Mouse (Mus musculus): ENCODE results near the gene Ddr1. TPM values are rescaled to one million over a fixed set of nuclear protein-coding genes. Genes with fewer than 3 reads are reported as not detected.

Gene Ddr1
- polyA plus RNA-seq (2021; fragmentation: Nextera tagmentation) = 19.8 and 22.8 TPM in 2 replicates
- long read RNA-seq, experiment 1, partial matches to known transcripts = 10 of 15 reads
- long read RNA-seq, experiment 1, other reads (novel, unspliced or antisense) = 5 of 15 reads
- long read RNA-seq, experiment 2, transcript Ddr1-204 (18 exons, 3,769 nt) = major isoform, 7 of 72 reads
- long read RNA-seq, experiment 2, partial matches to known transcripts = 35 of 72 reads
- long read RNA-seq, experiment 2, other reads (novel, unspliced or antisense) = 25 of 72 reads

GRCm38 (mm10) chr17:35704621-35705464, at the start of gene Ddr1:
Gene Ddr1 (minus strand): TSS chr17:35704621.

DNA sequence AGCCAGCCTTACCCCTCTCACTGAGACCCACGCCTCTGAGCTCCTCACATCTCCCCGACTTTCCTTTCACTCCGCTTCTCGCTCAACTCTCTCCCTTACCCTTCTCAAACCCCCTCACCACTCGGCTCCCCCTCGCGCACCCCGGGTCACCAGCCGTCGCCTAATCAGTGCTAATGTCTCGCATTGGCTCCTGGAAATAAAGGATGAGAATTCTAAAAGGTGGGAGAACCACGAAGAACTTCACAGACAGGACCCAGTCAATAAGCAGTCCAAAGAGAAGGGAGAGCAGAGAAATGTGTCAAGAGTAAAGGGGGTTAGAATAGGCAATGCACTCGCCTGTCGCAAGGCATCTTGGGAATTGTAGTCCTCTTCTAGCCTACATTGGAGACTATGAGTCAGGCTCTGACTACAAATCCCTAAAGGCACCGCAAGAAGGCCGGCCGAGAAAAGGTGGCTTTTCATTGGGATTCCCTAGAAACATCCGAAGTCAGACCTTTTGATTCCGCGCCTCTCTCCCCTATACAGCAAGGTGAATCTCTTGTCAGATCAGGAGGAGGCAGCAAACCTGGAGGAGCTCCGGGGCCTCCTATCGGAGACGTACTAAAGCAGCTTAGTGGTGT, 30.9 kb downstream of the Ddr1 start, which contains the start of gene Gtf2h4:
Gene Gtf2h4, minus strand, starts transcription at position 324 of the 620 bp plus-strand sequence.

GRCm38 (mm10) chr17:35667334-35668065, 36.9 kb downstream of the Ddr1 start, which contains the start of gene Vars2:
Gene Vars2 (minus strand): TSS chr17:35667592.

DNA sequence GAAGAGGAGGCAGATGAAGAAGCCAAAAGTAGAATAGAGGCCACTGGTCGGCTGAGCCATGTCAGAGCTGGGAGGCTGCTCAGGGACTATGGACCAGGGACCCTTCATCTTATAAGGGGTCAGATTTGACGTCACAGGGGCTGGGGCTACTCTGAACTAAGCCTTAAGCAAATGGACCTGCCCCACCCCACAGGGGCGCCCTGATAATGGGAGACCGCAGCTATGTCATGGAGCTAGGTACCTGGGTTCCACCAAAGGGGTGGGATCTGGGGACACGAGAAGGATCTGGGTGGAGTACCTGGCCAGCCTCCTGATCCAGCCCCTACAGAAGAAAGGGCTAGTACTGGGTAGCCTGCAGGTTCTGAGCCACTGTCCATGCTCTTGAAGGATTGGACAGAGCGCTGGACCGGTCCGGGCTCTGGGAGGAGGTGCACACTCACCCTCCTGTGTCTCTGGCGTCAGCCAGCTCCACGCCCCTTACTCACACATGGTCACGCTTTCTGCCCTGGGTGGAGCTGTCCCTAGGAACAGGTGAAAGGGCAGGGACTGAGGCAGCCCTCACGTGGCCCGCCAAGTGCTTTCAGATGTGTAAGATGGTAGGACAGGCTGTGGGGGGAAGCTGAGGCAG, 60.7 kb downstream of the Ddr1 start, which contains the start of gene Mucl3:
Gene Mucl3, minus strand, starts transcription at position 87 of the 628 bp plus-strand sequence.

Other genes starting within 250 kb of the Ddr1 start
- gene H2-Q10, start 234.5 kb downstream of the Ddr1 start, polyA plus RNA-seq (2021; fragmentation: Nextera tagmentation) = not detected in 2 replicates
- not detected in 2 replicates for gene Pou5f1, start 198.6 kb downstream of the Ddr1 start, polyA plus RNA-seq (2021; fragmentation: Nextera tagmentation)
- gene Tcf19, start 187.8 kb downstream of the Ddr1 start, polyA plus RNA-seq (2021; fragmentation: Nextera tagmentation) = 4.4 and 6.9 TPM in 2 replicates
- 0.92 and 1.5 TPM in 2 replicates for gene Cchcr1, start 187.5 kb downstream of the Ddr1 start, polyA plus RNA-seq (2021; fragmentation: Nextera tagmentation)
- not detected in 2 replicates for gene Psors1c2, start 171.4 kb downstream of the Ddr1 start, polyA plus RNA-seq (2021; fragmentation: Nextera tagmentation)
- gene Cdsn, start 152.5 kb downstream of the Ddr1 start, polyA plus RNA-seq (2021; fragmentation: Nextera tagmentation) = 0.31 and 0.38 TPM in 2 replicates
- gene 2300002M23Rik, start 137.2 kb downstream of the Ddr1 start, polyA plus RNA-seq (2021; fragmentation: Nextera tagmentation) = 0.11 TPM in 1 of 2 replicates, not detected in the other
- not detected in 2 replicates for gene Sfta2, start 103.1 kb downstream of the Ddr1 start, polyA plus RNA-seq (2021; fragmentation: Nextera tagmentation)
- gene Gm9573, start 78.0 kb downstream of the Ddr1 start, polyA plus RNA-seq (2021; fragmentation: Nextera tagmentation) = not detected in 2 replicates
- not detected in 2 replicates for gene Mucl3, start 60.9 kb downstream of the Ddr1 start, polyA plus RNA-seq (2021; fragmentation: Nextera tagmentation)
- 2.7 and 3.8 TPM in 2 replicates for gene Vars2, start 37.0 kb downstream of the Ddr1 start, polyA plus RNA-seq (2021; fragmentation: Nextera tagmentation)
- gene Gtf2h4, start 30.9 kb downstream of the Ddr1 start, polyA plus RNA-seq (2021; fragmentation: Nextera tagmentation) = 28.3 and 28.8 TPM in 2 replicates
- gene Ier3, start 117.1 kb upstream of the Ddr1 start, polyA plus RNA-seq (2021; fragmentation: Nextera tagmentation) = 6.3 and 7.1 TPM in 2 replicates
- gene Flot1, start 118.6 kb upstream of the Ddr1 start, polyA plus RNA-seq (2021; fragmentation: Nextera tagmentation) = 109 and 126 TPM in 2 replicates
- 614 and 636 TPM in 2 replicates for gene Tubb5, start 133.7 kb upstream of the Ddr1 start, polyA plus RNA-seq (2021; fragmentation: Nextera tagmentation)
- 1.6 and 3.2 TPM in 2 replicates for gene Mdc1, start 136.9 kb upstream of the Ddr1 start, polyA plus RNA-seq (2021; fragmentation: Nextera tagmentation)
- 3.1 and 3.5 TPM in 2 replicates for gene Nrm, start 156.7 kb upstream of the Ddr1 start, polyA plus RNA-seq (2021; fragmentation: Nextera tagmentation)
- 1.6 and 1.8 TPM in 2 replicates for gene Ppp1r18, start 161.0 kb upstream of the Ddr1 start, polyA plus RNA-seq (2021; fragmentation: Nextera tagmentation)
- gene Dhx16, start 175.2 kb upstream of the Ddr1 start, polyA plus RNA-seq (2021; fragmentation: Nextera tagmentation) = 8.7 and 8.9 TPM in 2 replicates
- gene 2310061I04Rik, start 192.8 kb upstream of the Ddr1 start, polyA plus RNA-seq (2021; fragmentation: Nextera tagmentation) = 57.1 and 72.3 TPM in 2 replicates
- gene Atat1, start 205.5 kb upstream of the Ddr1 start, polyA plus RNA-seq (2021; fragmentation: Nextera tagmentation) = 47.2 and 55.1 TPM in 2 replicates
- gene Mrps18b, start 211.8 kb upstream of the Ddr1 start, polyA plus RNA-seq (2021; fragmentation: Nextera tagmentation) = 63.7 and 64.4 TPM in 2 replicates
- gene Ppp1r10, start 211.8 kb upstream of the Ddr1 start, polyA plus RNA-seq (2021; fragmentation: Nextera tagmentation) = 17.2 and 18.5 TPM in 2 replicates

Data from layer of hippocampus, adult 6 months (tissue).